In genomic region chr8:125255006-125255685, GRCm38 (mm10) we compare ENCODE assay signal across 8 mouse cellular contexts.
DNase-seq lines count a peak whose midpoint lies in the region; ATAC-seq lines count a peak whose summit lies in the region.

No protein-coding gene starts in this region.

- H3K27me3 ChIP-seq in embryonic facial prominence, embryonic 13.5 days, result no peaks in the 10 kb centered on the region
- H3K27me3 ChIP-seq in hindbrain, embryonic 15.5 days, result no peaks in the 10 kb centered on the region
- peaks cover 13% of the 10 kb centered on the region for H3K27me3 ChIP-seq in midbrain, embryonic 12.5 days

- ATAC-seq in cerebellum, adult (ENCODE audit: insufficient number of reproducible peaks, low FRiP score, low TSS enrichment), result peak; percentile 59; the same call in 1 of the 2 replicates
- ATAC-seq in embryonic facial prominence, embryonic 13.5 days (ENCODE audit: insufficient number of reproducible peaks, insufficient read depth, low FRiP score, low TSS enrichment, low read depth), result no peak
- peak; percentile 32 for ATAC-seq in hindbrain, embryonic 15.5 days (ENCODE audit: low FRiP score, low read depth)
- ATAC-seq in midbrain, embryonic 12.5 days (ENCODE audit: low FRiP score, low read depth), result peak; percentile 82

- H3K27ac ChIP-seq in embryonic facial prominence, embryonic 13.5 days, result peak overlapping the region; percentile 94
- H3K27ac ChIP-seq in hindbrain, embryonic 15.5 days (replicated peaks), result peak overlapping the region; percentile 97
- peak overlapping the region; percentile 95 for H3K27ac ChIP-seq in midbrain, embryonic 12.5 days (replicated peaks)

- peak overlapping the region; percentile 73 for H3K4me2 ChIP-seq in embryonic facial prominence, embryonic 13.5 days
- H3K4me2 ChIP-seq in hindbrain, embryonic 15.5 days, result peak overlapping the region; percentile 74
- peak overlapping the region; percentile 57 for H3K4me2 ChIP-seq in midbrain, embryonic 12.5 days (replicated peaks)

- no peaks in the 10 kb centered on the region for H3K36me3 ChIP-seq in embryonic facial prominence, embryonic 13.5 days
- no peaks in the 10 kb centered on the region for H3K36me3 ChIP-seq in hindbrain, embryonic 15.5 days
- no peaks in the 10 kb centered on the region for H3K36me3 ChIP-seq in midbrain, embryonic 12.5 days

- H3K9ac ChIP-seq in embryonic facial prominence, embryonic 13.5 days, result no peak overlapping the region
- H3K9ac ChIP-seq in hindbrain, embryonic 15.5 days, result peak overlapping the region; percentile 54
- peak overlapping the region; percentile 49; the same call in 1 of the 2 replicates for H3K9ac ChIP-seq in midbrain, embryonic 12.5 days (replicated peaks)

- DNase-seq in cerebellum, postnatal 4 days (ENCODE audit: low spot score in 2 of 2), result no peak
- peak; percentile 30 to 32 for DNase-seq in adrenal gland, adult 18-20 months (ENCODE audit: low spot score in 2 of 2)
- DNase-seq in thymus, postnatal 36 days, result no peak
- DNase-seq in Muller cell, postnatal 12 days (ENCODE audit: inconsistent ontology term), result no peak

- WGBS in embryonic facial prominence, embryonic 13.5 days, result 38% methylated on average over 11 of the region's 11 CpGs
- WGBS in hindbrain, embryonic 15.5 days, result 26% methylated on average over 11 of the region's 11 CpGs
- WGBS in midbrain, embryonic 12.5 days, result 38% methylated on average over 11 of the region's 11 CpGs

- peak overlapping the region; percentile 41 for H3K4me3 ChIP-seq in embryonic facial prominence, embryonic 13.5 days
- H3K4me3 ChIP-seq in hindbrain, embryonic 15.5 days, result peak overlapping the region; percentile 40
- peak overlapping the region; percentile 36; the same call in 1 of the 2 replicates for H3K4me3 ChIP-seq in midbrain, embryonic 12.5 days

- H3K9me3 ChIP-seq in embryonic facial prominence, embryonic 13.5 days, result no peaks in the 10 kb centered on the region
- no peaks in the 10 kb centered on the region for H3K9me3 ChIP-seq in hindbrain, embryonic 15.5 days
- no peaks in the 10 kb centered on the region for H3K9me3 ChIP-seq in midbrain, embryonic 12.5 days

- peaks cover 59% of the 10 kb centered on the region for H3K4me1 ChIP-seq in embryonic facial prominence, embryonic 13.5 days
- H3K4me1 ChIP-seq in hindbrain, embryonic 15.5 days (replicated peaks), result peaks cover 35% of the 10 kb centered on the region
- H3K4me1 ChIP-seq in midbrain, embryonic 12.5 days, result peaks cover 30% of the 10 kb centered on the region

Comparison
In these comparisons a context has a peak if more than half of its experiments do, and no peak if none do; other contexts are left out.
1. DNase-seq: peak in adrenal gland, adult 18-20 months (2 of 2); none in cerebellum, postnatal 4 days (0 of 2), thymus, postnatal 36 days (0 of 2) and Muller cell, postnatal 12 days (single experiment).
2. Peak in every context shown above with its lines, with median percentiles within 50 percentile points of each other: H3K27ac ChIP-seq, H3K4me2 ChIP-seq and H3K4me3 ChIP-seq.